Mouse (Mus musculus): ENCODE data around the gene Abca1. TPM values are rescaled to one million over a fixed set of nuclear protein-coding genes. Genes with fewer than 3 reads are reported as not detected.

Abca1 gene
- total RNA-seq, 1 experiment, result 18.9 TPM

GRCm38 (mm10) chr4:52986266-52986665, 173.4 kb downstream of the Abca1 start:
- H3K4me1 ChIP-seq (ENCODE audit: control insufficient read depth in 2 of 2, insufficient read depth in 2 of 2, low read length in 2 of 2, poor library complexity in 1 of 2), result no peaks in the 10 kb centered on the region
- in situ Hi-C loops (cut with MboI; ENCODE audit: low sequenced_read_pairs in 2 of 2, unreplicated experiment in 2 of 2), result no loop called here
- DNase-seq (ENCODE audit: low read depth, low spot score), result no peak
- no peaks in the 10 kb centered on the region for H3K9me3 ChIP-seq (ENCODE audit: control insufficient read depth, insufficient read depth, low read depth, low read length)
- H3K27ac ChIP-seq (ENCODE audit: insufficient read depth, low read depth, low read length, poor library complexity, severe bottlenecking), result no peak overlapping the region
- TF ChIP-seq ZC3H11A (IDR thresholded peaks at IDR 0.05; ENCODE audit: borderline replicate concordance, low read depth, low read length) (no peak), MAFK (IDR thresholded peaks at IDR 0.05; ENCODE audit: insufficient read depth, low read depth, low read length) (no peak), HCFC1 (IDR thresholded peaks at IDR 0.05; ENCODE audit: borderline replicate concordance, insufficient read depth, low read length) (no peak), ZNF384 (IDR thresholded peaks at IDR 0.05; ENCODE audit: low read depth, low read length) (no peak), CHD2 (IDR thresholded peaks at IDR 0.05; ENCODE audit: low read depth, low read length) (no peak)
- H3K4me3 ChIP-seq (ENCODE audit: insufficient read depth in 1 of 2, low read depth in 1 of 2, low read length in 2 of 2, poor library complexity in 1 of 2, severe bottlenecking in 1 of 2), result no peak overlapping the region
- no peak overlapping the region for H3K9ac ChIP-seq (ENCODE audit: insufficient read depth, low read depth, low read length, poor library complexity, severe bottlenecking)
- H3K36me3 ChIP-seq (ENCODE audit: control insufficient read depth, insufficient read depth, low read length, poor library complexity, severe bottlenecking), result no peaks in the 10 kb centered on the region

- TF ChIP-seq MAFK (IDR thresholded peaks at IDR 0.05; ENCODE audit: insufficient read depth, low read depth, low read length) (no peak), CHD2 (IDR thresholded peaks at IDR 0.05; ENCODE audit: low read depth, low read length) (no peak), ZC3H11A (IDR thresholded peaks at IDR 0.05; ENCODE audit: borderline replicate concordance, low read depth, low read length) (no peak), ZNF384 (IDR thresholded peaks at IDR 0.05; ENCODE audit: low read depth, low read length) (no peak), HCFC1 (IDR thresholded peaks at IDR 0.05; ENCODE audit: borderline replicate concordance, insufficient read depth, low read length) (no peak)
- Histone ChIP-seq H3K36me3 (ENCODE audit: control insufficient read depth, insufficient read depth, low read length, poor library complexity, severe bottlenecking) (no peaks in the 10 kb centered on the region), H3K9ac (ENCODE audit: insufficient read depth, low read depth, low read length, poor library complexity, severe bottlenecking) (no peak overlapping the region), H3K4me1 (ENCODE audit: control insufficient read depth in 2 of 2, insufficient read depth in 2 of 2, low read length in 2 of 2, poor library complexity in 1 of 2) (no peaks in the 10 kb centered on the region), H3K27ac (ENCODE audit: insufficient read depth, low read depth, low read length, poor library complexity, severe bottlenecking) (no peak overlapping the region), H3K4me3 (ENCODE audit: insufficient read depth in 1 of 2, low read depth in 1 of 2, low read length in 2 of 2, poor library complexity in 1 of 2, severe bottlenecking in 1 of 2) (no peak overlapping the region), H3K9me3 (ENCODE audit: control insufficient read depth, insufficient read depth, low read depth, low read length) (no peaks in the 10 kb centered on the region)
- no peak for DNase-seq (ENCODE audit: low read depth, low spot score)
- in situ Hi-C loops (cut with MboI; ENCODE audit: low sequenced_read_pairs in 2 of 2, unreplicated experiment in 2 of 2), result no loop called here
These were observed 174.5 kb downstream of the Abca1 start for GRCm38 (mm10) chr4:52985216-52985615.

Other genes starting within 250 kb of the Abca1 start
- gene Olfr272, start 240.7 kb downstream of the Abca1 start, total RNA-seq (2012; rRNA removed), result not detected in 2 replicates
- not detected in 2 replicates for gene Olfr270, start 195.3 kb downstream of the Abca1 start, total RNA-seq (2012; rRNA removed)
- gene Nipsnap3a, start 170.6 kb downstream of the Abca1 start, total RNA-seq (2012; rRNA removed), result not detected in 2 replicates
- 22.8 and 26.1 TPM in 2 replicates for gene Nipsnap3b, start 148.0 kb downstream of the Abca1 start, total RNA-seq (2012; rRNA removed)

Measured in ES-E14 (cell line).